Mouse (Mus musculus) bone marrow, adult 2 months (tissue): ENCODE data around the gene Olfr374.
"Not testable (repeated sequence)": the region's sequence is repeated elsewhere in the genome, so short reads cannot be mapped to it uniquely, and the experiment has no call there.

Source experiments
- CTCF ChIP-seq: fragments of 200-500 bp; IDR thresholded peaks from 2 replicates; pipeline ENCODE4 v1.5.1; 2011; ENCODE audit warnings: low read length, control low read depth; ENCODE audit not compliant: control insufficient read depth, insufficient read depth
- POLR2A ChIP-seq: fragments of 200-500 bp; IDR thresholded peaks from 2 replicates; pipeline ENCODE4 v1.6.1; 2011; ENCODE audit warnings: low read depth, mild to moderate bottlenecking, control low read depth, low read length, borderline replicate concordance; ENCODE audit not compliant: control insufficient read depth

DNA sequence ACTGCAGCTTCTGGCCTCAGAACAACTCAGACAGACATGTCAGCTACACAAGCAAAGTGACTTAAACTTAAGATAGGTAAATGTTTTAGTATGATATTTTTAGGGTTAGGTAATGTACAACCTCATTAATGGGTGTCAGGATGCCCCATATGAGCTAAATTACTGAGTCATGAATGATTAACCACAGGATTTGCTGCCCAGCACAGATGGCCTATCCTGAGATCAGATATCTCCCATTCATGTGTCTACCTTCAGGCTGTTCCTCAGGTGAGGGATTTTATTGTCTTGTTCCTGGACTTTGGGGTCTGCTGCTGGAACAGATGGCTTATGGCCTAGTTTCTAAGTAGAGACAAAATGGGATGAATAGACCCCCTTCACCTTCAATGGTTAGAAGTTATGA, 10.1 kb upstream of the Olfr374 start:
- not testable (repeated sequence) for TF ChIP-seq POLR2A, CTCF
